Mouse (Mus musculus) hematopoietic stem cell, adult 5-6 weeks (primary cell): ENCODE results near the gene Hspa14. TPM values are rescaled to one million over a fixed set of nuclear protein-coding genes. Genes with fewer than 3 reads are reported as not detected.

ENCODE experiments used
- ATAC-seq, 2 experiments: fragments of 125-278 bp in 1 of 2; replicated peaks in 1 of 2; 2 replicates each; pipeline ENCODE4 v1.8.0; 2016 to 2017; ENCODE audit warnings: inconsistent platforms in 2 of 2, mild to moderate bottlenecking in 2 of 2, moderate number of reproducible peaks in 2 of 2, low read depth in 1 of 2, moderate TSS enrichment in 1 of 2; ENCODE audit not compliant: low FRiP score in 2 of 2, poor library complexity in 2 of 2, severe bottlenecking in 2 of 2, insufficient read depth in 1 of 2, low TSS enrichment in 1 of 2
- total RNA-seq: library from RNA; stranded (forward); fragments of 172-1452, 232-1000 nt; gene quantifications from 2 replicates; pipeline ENCODE4 v1.2.3, GENCODE M21; 2017

Gene Hspa14
- total RNA-seq = 130 and 160 TPM in 2 replicates

DNA sequence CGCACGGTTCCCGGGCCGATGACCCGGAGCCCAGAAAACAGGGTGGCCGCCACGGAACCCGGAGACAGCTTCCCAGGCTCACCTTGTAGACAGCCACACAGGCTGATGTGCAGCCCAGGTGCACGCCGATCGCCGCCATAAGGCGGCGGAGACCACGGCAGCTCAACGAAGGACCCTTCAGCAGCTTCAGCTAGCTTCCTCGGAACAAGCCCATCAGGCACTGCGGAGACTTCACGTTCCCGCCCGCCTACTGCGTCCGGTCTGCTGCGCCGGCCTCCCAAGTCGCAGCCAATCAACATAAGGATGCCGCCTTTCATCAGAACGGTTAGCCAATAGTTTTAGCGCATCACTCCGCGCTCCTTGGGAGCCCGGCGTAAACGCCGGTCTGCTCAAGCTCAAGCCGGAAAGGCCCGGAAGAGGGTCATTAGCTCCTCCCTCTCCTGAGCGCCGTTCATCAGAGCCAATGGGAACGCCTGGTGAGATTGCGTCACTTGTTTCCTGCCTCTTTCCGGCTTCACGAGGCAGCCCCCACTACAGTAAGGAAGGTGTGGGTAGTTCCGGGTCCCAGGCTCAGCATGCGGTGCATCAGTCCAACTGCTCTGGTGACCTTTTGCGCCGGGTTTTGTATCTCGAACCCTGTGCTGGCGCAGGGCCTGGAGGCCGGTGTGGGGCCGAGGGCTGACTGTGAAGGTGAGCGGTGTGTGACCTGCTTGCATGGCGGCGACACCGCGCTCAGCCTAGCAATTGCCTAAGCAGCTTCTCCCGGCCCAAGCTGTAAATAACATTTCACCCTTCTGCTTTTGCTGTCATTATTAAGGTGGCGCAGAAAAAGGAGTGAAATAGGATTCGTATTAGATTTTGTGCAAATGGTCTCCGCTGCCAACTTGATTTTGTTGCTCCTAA, at the start of gene Hspa14, which contains the start of the genes Gm45902 and Cdnf:
Gene Hspa14 (minus strand): TSS at position 263 of the 903 bp plus-strand sequence.
Gene Gm45902 (minus strand): TSS at position 239 of the 903 bp plus-strand sequence.
Gene Cdnf (plus strand): TSS at position 479 of the 903 bp plus-strand sequence.
- peak; percentile 97 to 98 for ATAC-seq

DNA sequence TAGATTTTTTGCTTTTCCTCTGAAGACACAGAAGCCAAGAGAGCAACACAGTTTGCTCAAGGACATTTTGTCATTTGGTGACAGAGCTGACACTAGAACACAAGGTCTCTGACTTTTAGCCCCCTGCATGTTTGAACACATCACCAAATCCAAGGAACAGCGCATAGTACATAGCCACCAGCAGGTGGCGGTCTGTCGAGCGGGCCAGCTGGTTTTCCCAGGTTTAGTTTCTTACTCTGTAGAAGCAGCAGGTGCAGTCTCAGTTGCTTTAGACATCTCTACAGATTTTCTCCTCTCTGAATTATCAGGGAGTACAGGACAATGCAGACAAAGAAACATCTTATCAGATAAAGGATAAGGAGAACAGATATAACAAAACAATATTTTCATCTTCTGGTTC, 34.0 kb upstream of the Hspa14 start:
- peak; percentile 65 to 88 for ATAC-seq

DNA sequence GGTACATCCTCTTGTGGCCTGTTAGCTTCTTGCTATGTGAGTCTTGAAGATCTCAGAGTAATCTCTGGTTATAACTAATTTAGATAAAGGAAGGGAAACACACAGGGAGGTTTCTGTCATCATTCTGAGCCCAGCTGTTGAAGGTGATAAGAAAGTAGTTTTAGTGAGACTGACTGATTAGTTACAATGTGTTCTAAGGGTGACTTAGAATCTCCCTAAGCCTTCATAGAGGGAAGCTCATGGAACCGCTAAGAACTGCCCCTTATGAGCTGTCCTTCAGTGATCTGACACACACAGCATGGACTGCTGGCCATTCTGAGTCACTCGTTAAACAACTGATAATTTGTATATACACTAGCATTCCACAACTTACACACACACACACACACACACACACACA, 33.4 kb upstream of the Hspa14 start:
- ATAC-seq = no peak

DNA sequence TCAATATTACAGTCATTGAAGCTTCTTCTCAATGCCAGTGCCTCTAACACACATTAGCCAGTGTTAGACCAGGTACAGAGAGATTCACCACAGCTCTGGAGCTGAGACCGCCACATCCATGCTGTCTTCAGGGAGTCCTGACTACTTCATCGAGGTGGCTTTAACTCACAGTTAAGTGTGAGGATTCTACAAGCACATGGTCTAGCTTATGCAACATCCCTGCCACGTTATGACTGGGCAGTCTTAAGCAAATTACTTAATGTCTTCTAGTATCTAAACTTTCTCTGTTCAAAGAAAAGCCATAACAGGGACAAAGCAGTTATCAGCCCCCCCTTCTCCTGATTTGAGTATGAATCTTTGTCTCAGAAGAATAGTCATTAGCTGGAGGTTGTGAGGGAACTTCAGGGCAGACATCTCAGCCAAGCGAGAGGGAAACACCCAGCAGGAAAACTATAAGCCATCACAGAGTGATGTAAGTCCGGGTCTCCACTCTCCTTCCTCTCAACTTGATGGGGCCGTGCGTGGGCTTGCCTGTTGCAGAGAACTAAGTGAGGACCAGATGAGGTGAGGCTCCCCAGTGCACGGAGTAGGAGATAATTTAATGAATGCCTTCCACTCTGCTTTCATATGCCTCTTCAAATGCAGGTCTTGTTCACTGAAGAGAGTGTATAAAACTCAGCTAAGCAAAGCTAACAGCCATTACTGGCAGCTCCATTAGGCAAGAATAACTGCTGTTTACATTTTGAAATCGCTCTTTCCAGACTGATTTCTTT, 28.9 kb upstream of the Hspa14 start:
- 0 out of 4 replicates have a peak, but pooled peaks of 1 of the 2 experiments have one; percentile 22 for ATAC-seq

DNA sequence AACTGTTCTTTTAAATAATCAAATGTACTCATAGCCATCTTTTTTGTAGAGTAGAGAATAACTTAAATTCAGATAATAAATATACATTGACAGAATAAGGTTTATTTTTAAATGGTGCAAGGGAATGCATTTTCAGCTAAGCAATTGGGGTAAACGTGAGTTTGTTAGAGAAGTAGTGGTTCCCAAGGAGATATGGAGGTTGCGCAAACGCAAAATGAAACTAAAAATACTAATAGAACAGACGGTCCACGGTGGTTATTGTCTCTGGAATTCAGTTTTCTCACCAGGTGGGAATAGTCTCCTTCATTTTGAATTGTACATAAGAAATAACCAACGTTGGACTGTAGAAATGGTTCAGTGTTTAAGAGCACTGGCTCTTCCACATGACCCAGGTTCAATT, 13.7 kb upstream of the Hspa14 start:
- no peak for ATAC-seq

DNA sequence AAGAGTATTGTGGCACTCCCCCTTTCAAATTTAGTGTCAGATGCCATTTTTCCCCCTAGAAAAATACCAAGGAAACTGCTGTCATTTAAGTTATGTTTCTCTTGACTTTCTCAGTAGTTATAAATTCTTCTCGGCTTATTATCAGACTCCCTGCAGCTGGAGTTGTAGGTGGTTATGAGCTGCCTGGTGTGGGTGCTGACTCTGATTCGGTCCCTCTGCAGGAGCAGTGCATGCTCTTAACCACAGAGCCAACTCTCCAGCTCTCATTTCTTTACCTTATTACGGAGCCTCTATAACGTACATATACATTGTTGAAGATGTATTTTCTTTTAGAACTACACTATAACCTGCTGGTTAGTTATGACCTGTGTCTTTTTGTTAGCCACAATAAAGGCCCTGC, 9.9 kb upstream of the Hspa14 start:
- no peak for ATAC-seq

DNA sequence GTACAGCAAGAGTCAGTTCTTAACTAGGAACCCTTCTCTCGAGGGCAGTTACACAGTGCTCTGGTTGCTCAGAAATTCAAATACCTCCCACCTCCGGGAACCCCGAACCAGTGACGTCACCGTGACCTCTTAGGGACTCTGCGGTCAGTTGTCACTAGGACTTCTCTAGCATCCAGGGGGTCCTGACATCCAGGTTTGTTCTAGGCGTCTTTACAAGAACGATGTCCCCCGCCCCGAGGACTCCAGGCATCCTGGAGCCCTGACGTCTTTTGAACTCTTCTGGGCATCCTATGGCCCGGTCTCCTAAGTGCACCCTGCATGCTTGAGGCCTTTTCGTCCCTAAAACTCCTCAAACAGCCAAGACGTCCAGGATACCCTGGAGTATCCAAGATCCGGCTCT, 538 bp downstream of the Hspa14 start:
- peak; percentile 1 to 20; a peak in 2 of 4 replicates for ATAC-seq

DNA sequence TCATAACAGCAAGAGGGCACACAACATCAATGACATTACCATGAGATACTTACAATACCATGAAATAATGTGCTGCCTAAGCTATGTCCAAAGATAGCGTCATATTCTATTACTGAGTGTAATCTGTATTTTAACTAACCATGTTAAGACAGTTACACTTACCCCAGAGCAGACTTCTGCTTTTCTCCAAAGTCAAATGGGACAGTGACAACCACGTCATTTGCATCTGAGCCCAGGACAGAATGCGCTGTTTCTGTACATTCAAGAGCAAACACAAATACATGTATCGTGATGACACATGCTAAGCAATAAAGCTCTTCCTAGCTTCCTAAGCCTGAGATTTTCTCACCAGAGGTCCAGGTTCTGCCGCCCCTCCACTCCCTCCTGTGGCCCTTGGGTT, 11.7 kb downstream of the Hspa14 start:
- 0 out of 4 replicates have a peak, but pooled peaks of 1 of the 2 experiments have one; percentile 27 for ATAC-seq

DNA sequence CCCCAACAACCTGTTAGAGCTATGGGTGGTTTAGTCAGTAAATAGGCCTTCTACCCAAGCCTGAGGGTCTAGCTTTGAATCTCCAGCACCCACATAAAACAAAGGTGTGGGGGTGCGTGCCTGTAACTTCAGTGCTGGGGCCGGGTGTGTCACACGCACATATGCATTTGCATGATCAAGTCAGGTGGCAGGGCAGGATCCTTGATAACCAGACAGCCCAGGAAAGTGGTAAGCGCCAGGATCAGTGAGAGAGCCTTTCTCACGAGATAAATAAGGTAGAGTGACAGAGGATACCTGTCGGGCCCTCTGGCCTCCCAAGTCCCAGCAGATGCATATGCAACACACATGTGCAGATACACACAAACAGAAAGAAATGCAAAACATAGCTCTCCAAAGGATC, 13.1 kb downstream of the Hspa14 start:
- ATAC-seq = no peak

DNA sequence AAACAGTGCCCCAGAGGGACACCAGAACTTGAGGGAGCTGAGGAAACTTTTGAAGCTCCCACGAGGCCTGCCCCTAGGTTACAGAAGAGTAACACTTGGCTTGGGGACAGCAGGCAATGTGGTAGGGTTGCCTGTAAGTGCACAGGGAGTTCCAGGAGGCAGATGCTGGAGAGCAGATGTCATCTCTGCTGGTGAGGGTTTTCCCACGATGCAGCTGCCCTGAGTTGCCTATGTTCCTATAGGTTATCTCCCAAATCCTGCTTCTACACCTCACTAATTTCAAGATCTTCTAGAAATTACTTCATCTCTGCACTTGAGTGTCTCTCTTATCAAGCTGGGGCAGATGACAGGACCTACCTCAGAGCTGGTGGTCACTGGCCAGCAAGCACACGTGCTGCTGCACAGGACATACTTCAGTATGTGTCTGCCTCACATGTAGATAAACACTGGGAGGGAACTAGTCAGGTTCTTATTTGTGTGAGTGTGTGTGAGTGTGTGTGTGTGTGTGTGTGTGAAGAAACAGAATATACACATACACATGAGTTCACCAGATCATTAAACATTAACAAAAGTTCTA, 18.7 kb downstream of the Hspa14 start:
- no peak for ATAC-seq

DNA sequence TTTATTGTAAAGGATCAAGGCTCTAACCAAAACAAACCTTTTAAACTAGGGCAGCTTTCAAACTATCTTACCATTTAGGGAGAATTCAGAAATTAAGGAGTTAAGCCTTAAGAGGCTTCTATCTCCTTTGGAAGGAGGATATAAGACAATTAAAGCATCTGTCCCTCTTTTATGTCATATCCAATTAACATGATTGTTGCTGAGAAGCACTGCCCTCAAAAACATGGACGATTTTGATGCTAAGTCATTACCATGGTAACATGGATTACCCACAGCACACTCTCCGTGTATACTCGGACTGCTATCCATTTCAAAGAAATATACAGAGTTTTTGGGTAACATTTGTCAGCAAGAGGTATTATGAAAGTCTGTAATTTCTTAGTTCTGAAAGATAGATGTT, 22.8 kb downstream of the Hspa14 start:
- no peak for ATAC-seq

DNA sequence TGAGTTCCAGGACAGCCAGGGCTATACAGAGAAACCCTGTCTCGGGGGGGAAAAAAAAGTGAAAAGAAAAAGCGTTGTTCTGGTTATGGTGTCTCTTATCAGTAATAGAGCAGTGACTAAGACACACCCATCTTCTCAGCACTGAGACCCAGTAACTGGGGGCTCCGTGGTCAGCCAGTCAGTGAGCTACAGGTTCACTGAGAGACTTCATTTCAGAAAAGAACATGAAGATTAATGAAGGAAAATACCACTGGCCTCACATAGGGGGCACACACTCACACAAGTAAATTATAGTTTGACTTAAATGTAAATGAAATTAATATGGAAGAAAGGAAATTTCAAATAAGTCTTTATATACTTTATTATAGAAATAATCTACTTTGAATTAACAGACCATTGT, 32.4 kb downstream of the Hspa14 start:
- ATAC-seq = peak in 1 of 2 experiments; percentile 36; a peak in 1 of 4 replicates

DNA sequence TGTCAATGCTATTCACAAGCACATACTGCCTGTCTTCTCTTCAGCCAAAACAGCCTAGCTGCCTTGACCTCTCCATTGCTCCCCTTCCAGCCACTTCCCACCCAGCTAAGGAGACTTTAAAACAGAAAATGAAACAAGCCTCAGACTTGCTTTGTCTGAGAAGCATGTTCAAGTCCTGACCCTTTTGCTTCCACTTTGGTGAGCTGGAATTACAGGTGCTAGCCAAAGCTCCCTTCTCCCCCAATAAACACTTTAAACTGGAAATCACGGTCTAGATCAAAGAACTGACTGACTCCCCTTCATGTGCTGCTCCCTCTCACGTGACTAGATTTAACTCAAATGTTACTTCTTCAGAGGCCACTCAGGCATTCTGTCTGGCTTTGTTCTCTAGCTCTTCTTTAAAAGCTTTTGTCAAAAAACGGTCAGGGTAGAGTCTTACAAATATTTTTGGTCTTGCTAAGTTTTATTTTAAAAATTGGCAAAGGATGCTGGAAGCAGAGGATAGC, 36.8 kb downstream of the Hspa14 start:
- no peak for ATAC-seq

DNA sequence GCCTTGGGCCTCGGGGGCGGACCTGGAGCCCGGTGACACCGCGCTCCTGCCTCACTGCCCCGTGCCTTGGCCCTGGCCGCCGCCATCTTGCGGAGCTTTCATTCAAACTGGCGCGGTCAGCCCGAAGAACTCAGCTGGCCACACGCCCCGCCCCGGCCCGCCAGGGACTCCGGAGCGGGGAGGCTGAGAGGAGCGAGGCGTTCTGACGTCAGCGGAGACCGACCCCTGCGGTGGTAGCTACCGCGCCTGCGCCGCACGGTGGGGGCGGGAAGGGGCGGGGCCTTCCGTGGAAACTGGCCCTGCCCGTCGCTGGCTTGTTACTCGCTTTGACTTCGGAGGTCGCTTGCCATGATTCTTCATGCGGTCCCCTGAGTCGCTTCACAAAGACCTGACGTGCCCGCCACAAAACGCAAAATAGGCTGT, 37.7 kb downstream of the Hspa14 start, which contains the start of gene Suv39h2:
Gene Suv39h2 (minus strand): TSS at position 171 of the 423 bp plus-strand sequence.
- peak; percentile 93 to 94 for ATAC-seq

DNA sequence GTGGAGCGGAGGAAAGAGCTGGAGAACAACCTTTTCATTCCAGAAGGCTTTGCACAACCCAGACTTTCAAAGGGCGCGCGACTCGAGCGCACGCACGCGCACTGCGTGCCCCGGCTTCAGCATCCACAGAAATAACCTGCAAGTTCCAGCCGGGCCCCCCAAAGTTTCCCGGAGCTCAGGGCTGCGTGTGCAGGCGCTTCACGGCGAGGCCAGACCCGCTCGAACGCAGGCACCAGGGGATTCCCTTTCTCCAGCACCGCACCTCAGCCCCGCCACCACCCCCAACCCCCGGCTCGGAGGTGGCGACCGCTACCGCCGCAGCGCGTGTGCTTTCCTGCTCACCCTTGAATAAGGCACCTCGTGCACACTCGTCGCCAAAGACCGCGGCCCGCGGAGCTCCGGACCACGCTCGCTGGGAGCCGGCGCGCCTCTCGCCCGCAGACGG, 38.2 kb downstream of the Hspa14 start:
- ATAC-seq = peak in 1 of 2 experiments; percentile 18; a peak in 3 of 4 replicates

DNA sequence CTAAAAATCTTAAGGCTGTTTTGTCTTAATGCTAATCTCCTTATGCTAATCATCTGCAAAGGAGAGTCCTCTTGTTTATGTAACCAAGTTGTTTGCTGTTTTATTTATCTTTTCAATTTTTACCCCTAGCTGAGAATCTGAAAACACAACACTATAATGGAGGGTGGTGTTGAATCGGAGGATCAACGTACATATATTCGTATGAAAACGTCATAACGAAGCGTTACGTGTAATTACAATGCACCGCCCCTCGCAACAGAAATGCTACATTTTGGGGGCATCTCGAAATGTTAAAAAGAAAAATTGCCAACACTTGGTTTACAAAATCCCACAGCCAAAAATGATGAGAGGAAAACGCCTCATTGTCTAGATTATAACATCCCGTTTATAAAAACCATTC, 38.7 kb downstream of the Hspa14 start:
- ATAC-seq = no peak

DNA sequence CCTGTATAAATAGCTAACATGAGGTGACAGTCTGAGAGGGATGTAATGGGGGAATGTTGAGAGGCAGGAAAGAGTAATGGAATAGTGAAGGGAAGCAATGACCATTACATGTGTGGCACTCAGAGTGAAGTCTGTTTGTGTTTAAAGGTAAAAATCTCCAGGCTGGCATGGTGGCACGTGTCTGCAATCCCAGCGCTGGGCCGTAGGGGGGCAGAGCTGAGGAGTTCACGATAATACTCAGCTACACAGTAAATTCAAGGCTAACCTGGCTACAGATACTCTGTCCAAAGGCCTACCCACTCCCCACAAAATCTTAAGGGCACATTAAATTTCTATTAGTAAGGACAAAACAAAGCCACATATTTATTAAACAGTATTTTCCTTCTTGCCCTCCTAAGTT, 56.0 kb downstream of the Hspa14 start:
- ATAC-seq = 0 out of 4 replicates have a peak, but pooled peaks of 1 of the 2 experiments have one; percentile 53
